Mouse (Mus musculus) heart, embryonic 15.5 days (tissue): ENCODE data around the gene Slc25a25. TPM values are rescaled to one million over a fixed set of nuclear protein-coding genes. Genes with fewer than 3 reads are reported as not detected.

ENCODE experiments used
- ATAC-seq: fragments of 200-750 bp; cut with Nextera tagmentation; replicated peaks from 2 replicates; pipeline ENCODE4 v1.8.0; 2017; ENCODE audit warnings: low read depth, moderate TSS enrichment; ENCODE audit not compliant: insufficient number of reproducible peaks, insufficient read depth, low FRiP score
- H3K27ac ChIP-seq: fragments of 300-500 bp; sonication (generic); 2 replicates; pipeline ENCODE4 v1.5.1; 2015; ENCODE audit warnings: mild to moderate bottlenecking, inconsistent platforms
- H3K27me3 ChIP-seq: fragments of 300-500 bp; sonication (generic); 2 replicates; pipeline ENCODE4 v1.6.1; 2015; ENCODE audit warnings: inconsistent platforms
- H3K36me3 ChIP-seq: fragments of 300-500 bp; sonication (generic); 2 replicates; pipeline ENCODE4 v1.6.1; 2015; ENCODE audit warnings: mild to moderate bottlenecking, inconsistent platforms
- H3K4me1 ChIP-seq: fragments of 300-500 bp; sonication (generic); replicated peaks from 2 replicates; pipeline ENCODE4 v1.6.1; 2015; ENCODE audit warnings: inconsistent platforms
- H3K4me2 ChIP-seq: fragments of 300-500 bp; sonication (generic); 2 replicates; pipeline ENCODE4 v1.6.1; 2015; ENCODE audit warnings: inconsistent platforms, mild to moderate bottlenecking, moderate library complexity
- H3K4me3 ChIP-seq: fragments of 300-500 bp; sonication (generic); 2 replicates; pipeline ENCODE4 v1.5.1; 2015; ENCODE audit warnings: mild to moderate bottlenecking, inconsistent platforms
- H3K9ac ChIP-seq: fragments of 300-500 bp; sonication (generic); 2 replicates; pipeline ENCODE4 v1.6.1; 2015; ENCODE audit warnings: mild to moderate bottlenecking, inconsistent platforms
- H3K9me3 ChIP-seq: fragments of 300-500 bp; sonication (generic); replicated peaks from 2 replicates; pipeline ENCODE4 v1.6.1; 2016; ENCODE audit warnings: inconsistent platforms
- WGBS: fragments of 180-500 bp; shearing (Covaris S2); methylation state at CpG from one replicate; pipeline ENCODE4 v1.1.7; 2015; ENCODE audit warnings: mixed read lengths; 5-methylcytosine and 5-hydroxymethylcytosine counted together
- polyA plus RNA-seq: library from polyadenylated mRNA; unstranded; fragments of >200 nt; fragmentation: Nextera tagmentation; extraction: Ambion mirVana; gene quantifications from 2 replicates; pipeline ENCODE4 v1.2.1, GENCODE M21; 2015

Gene Slc25a25
- polyA plus RNA-seq, 1 experiment from 2014 or later = 9.1 TPM

GRCm38 (mm10) chr2:32441550-32441949 is 9.7 kb downstream of the Slc25a25 start:
- Histone ChIP-seq H3K27ac (no peak overlapping the region), H3K9me3 (no peaks in the 10 kb centered on the region), H3K9ac (no peak overlapping the region), H3K4me1 (peaks cover 30% of the 10 kb centered on the region), H3K27me3 (no peaks in the 10 kb centered on the region), H3K36me3 (no peaks in the 10 kb centered on the region), H3K4me3 (no peak overlapping the region), H3K4me2 (no peak overlapping the region)
- 82% methylated on average over 2 of the region's 2 CpGs for WGBS
- no peak for ATAC-seq

DNA sequence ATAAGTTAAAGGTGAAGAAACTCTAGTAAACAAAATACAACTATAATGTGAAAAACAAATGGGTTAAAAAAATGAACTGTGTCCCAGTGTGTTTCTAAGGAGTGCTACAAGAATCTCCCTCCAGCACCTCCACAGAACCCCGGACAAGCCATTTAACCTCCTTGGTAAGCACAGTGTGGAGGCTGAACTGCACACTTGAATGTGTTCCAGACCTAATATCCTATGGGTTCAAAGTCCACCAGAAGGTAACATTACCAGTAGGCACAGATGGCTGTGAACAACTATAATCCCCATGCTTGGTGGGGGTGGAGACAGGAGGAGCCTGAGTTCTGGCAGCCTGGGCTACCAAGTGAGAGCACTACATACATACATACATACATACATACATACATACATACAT is 10.6 kb downstream of the Slc25a25 start:
- no peaks in the 10 kb centered on the region for H3K27me3 ChIP-seq
- H3K4me1 ChIP-seq = peaks cover 34% of the 10 kb centered on the region
- ATAC-seq = no peak
- H3K9me3 ChIP-seq = no peaks in the 10 kb centered on the region
- no peak overlapping the region for H3K4me2 ChIP-seq
- H3K36me3 ChIP-seq = no peaks in the 10 kb centered on the region
- H3K4me3 ChIP-seq = no peak overlapping the region
- 76% methylated on average over 1 of the region's 1 CpGs for WGBS
- no peak overlapping the region for H3K9ac ChIP-seq
- H3K27ac ChIP-seq = no peak overlapping the region

DNA sequence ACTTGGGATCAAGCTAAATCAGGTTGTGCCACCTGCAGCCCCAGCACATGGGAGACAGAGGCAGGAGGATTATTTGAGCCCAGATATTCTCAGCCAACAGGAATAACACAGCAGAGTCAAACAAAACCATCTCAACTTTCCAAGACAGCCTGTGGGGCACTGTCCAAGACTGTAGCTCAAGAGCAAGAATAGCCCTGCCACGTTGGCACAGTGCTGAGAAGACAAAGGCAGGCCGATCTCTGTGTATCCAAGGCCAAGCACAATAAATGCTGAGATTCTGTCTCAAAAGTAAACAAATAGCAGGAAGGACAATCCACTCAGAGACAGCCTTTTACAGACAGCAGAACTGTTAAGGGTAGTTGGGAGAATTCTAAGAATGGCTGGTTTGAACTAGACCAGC is 11.1 kb downstream of the Slc25a25 start:
- Histone ChIP-seq H3K9ac (no peak overlapping the region), H3K36me3 (no peaks in the 10 kb centered on the region), H3K4me3 (no peak overlapping the region), H3K9me3 (no peaks in the 10 kb centered on the region), H3K4me1 (peaks cover 34% of the 10 kb centered on the region), H3K4me2 (no peak overlapping the region), H3K27me3 (no peaks in the 10 kb centered on the region), H3K27ac (peak overlapping the region; percentile 5; the same call in 1 of the 2 replicates)
- WGBS = 51% methylated on average over 2 of the region's 2 CpGs
- no peak for ATAC-seq

DNA sequence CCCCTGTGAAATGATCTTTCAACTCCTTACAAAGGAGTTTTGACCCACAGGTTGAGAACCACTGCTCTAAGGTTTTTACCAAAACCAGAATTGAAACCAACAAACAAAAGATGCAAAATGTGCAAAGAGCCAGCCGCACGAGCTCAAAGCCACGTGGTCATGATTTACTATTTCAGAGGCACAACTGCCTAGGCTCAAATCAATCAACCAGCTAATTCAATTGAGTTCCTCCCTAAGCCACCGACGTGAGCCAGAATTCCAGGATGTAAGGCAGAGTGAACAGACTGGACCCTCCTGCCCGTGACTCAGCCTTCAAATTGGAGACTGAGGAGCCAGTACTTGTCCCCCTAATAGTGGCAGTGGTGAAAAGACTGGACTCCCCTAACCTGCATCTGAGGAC is 12.1 kb downstream of the Slc25a25 start:
- no peaks in the 10 kb centered on the region for H3K9me3 ChIP-seq
- H3K36me3 ChIP-seq = no peaks in the 10 kb centered on the region
- no peak overlapping the region for H3K27ac ChIP-seq
- no peak overlapping the region for H3K4me2 ChIP-seq
- 62% methylated on average over 6 of the region's 6 CpGs for WGBS
- H3K4me1 ChIP-seq = peaks cover 34% of the 10 kb centered on the region
- no peak for ATAC-seq
- H3K27me3 ChIP-seq = no peaks in the 10 kb centered on the region
- H3K4me3 ChIP-seq = no peak overlapping the region
- no peak overlapping the region for H3K9ac ChIP-seq

- Histone ChIP-seq H3K27ac (no peak overlapping the region), H3K36me3 (no peaks in the 10 kb centered on the region), H3K4me1 (peaks cover 34% of the 10 kb centered on the region), H3K4me2 (no peak overlapping the region), H3K9ac (no peak overlapping the region), H3K9me3 (no peaks in the 10 kb centered on the region), H3K27me3 (no peaks in the 10 kb centered on the region), H3K4me3 (no peak overlapping the region)
- ATAC-seq = no peak
- 83% methylated on average over 3 of the region's 3 CpGs for WGBS
Measured at GRCm38 (mm10) chr2:32438733-32439132, 12.5 kb downstream of the Slc25a25 start.

- H3K4me3 ChIP-seq = no peak overlapping the region
- ATAC-seq = no peak
- H3K4me1 ChIP-seq = peaks cover 34% of the 10 kb centered on the region
- H3K9me3 ChIP-seq = no peaks in the 10 kb centered on the region
- peak overlapping the region; percentile 80 for H3K27ac ChIP-seq
- 70% methylated on average over 2 of the region's 2 CpGs for WGBS
- H3K9ac ChIP-seq = no peak overlapping the region
- no peak overlapping the region for H3K4me2 ChIP-seq
- H3K36me3 ChIP-seq = no peaks in the 10 kb centered on the region
- no peaks in the 10 kb centered on the region for H3K27me3 ChIP-seq
Measured at GRCm38 (mm10) chr2:32437612-32438166, 13.6 kb downstream of the Slc25a25 start.

DNA sequence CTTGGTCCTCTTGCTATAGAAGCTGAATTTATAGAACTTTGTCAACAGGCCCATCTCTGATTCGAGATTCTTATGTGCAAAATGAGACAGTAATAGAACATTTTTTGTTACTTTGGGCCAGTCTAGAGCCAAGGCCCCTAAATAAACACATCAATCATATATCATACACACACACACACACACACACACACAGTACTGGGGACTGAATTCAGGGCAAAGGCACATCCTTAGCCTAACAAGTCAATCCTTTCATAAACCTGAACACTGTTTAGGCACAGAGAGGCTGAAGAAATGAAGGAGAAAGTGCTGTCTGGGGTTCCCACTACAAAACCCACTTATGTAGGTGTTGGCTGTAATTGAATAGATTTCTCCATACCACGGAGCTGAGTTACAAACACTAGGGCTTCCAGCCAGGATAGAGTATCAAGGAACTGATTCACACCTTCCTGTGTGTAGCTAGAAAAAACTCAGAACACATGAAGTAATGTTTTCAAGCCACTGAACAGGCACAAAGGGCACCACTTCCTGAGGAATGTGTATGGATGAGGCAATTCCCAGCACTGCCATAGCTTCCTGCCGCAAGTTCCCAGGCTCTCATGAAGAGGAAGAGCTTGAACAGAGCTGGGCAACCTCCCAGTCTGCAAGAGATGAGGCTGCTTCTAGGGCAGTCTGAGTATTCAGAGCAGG is 14.4 kb downstream of the Slc25a25 start:
- H3K9ac ChIP-seq = no peak overlapping the region
- 49% methylated on average over 3 of the region's 3 CpGs for WGBS
- no peaks in the 10 kb centered on the region for H3K9me3 ChIP-seq
- ATAC-seq = peak; percentile 83
- peak overlapping the region; percentile 80 for H3K27ac ChIP-seq
- no peak overlapping the region for H3K4me3 ChIP-seq
- H3K4me2 ChIP-seq = no peak overlapping the region
- peaks cover 34% of the 10 kb centered on the region for H3K4me1 ChIP-seq
- H3K36me3 ChIP-seq = no peaks in the 10 kb centered on the region
- H3K27me3 ChIP-seq = no peaks in the 10 kb centered on the region

GRCm38 (mm10) chr2:32430701-32431676 is 20.3 kb downstream of the Slc25a25 start:
- peak overlapping the region; percentile 43 for H3K4me3 ChIP-seq
- peak overlapping the region; percentile 63 for H3K4me2 ChIP-seq
- peak overlapping the region; percentile 63 for H3K27ac ChIP-seq
- peaks cover 27% of the 10 kb centered on the region for H3K4me1 ChIP-seq
- no peaks in the 10 kb centered on the region for H3K36me3 ChIP-seq
- 13% methylated on average over 18 of the region's 18 CpGs for WGBS
- no peaks in the 10 kb centered on the region for H3K9me3 ChIP-seq
- ATAC-seq = peak; percentile 83
- H3K9ac ChIP-seq = 0 out of 2 replicates have a peak overlapping the region, but pooled peaks have one; percentile 35
- H3K27me3 ChIP-seq = no peaks in the 10 kb centered on the region

GRCm38 (mm10) chr2:32429215-32429891 is 21.9 kb downstream of the Slc25a25 start:
- WGBS = 65% methylated on average over 4 of the region's 4 CpGs
- Histone ChIP-seq H3K4me3 (no peak overlapping the region), H3K4me2 (0 out of 2 replicates have a peak overlapping the region, but pooled peaks have one; percentile 12), H3K4me1 (peaks cover 37% of the 10 kb centered on the region), H3K9ac (no peak overlapping the region), H3K27me3 (no peaks in the 10 kb centered on the region), H3K36me3 (no peaks in the 10 kb centered on the region), H3K27ac (peak overlapping the region; percentile 24), H3K9me3 (no peaks in the 10 kb centered on the region)
- ATAC-seq = no peak

GRCm38 (mm10) chr2:32428262-32428722 is 23.0 kb downstream of the Slc25a25 start:
- Histone ChIP-seq H3K9me3 (no peaks in the 10 kb centered on the region), H3K4me2 (peak overlapping the region; percentile 12; the same call in 1 of the 2 replicates), H3K4me3 (no peak overlapping the region), H3K9ac (no peak overlapping the region), H3K27me3 (no peaks in the 10 kb centered on the region), H3K4me1 (peaks cover 47% of the 10 kb centered on the region), H3K36me3 (no peaks in the 10 kb centered on the region), H3K27ac (peak overlapping the region; percentile 24)
- ATAC-seq = no peak; the same call in 1 of the 2 replicates
- WGBS = 53% methylated on average over 8 of the region's 8 CpGs

DNA sequence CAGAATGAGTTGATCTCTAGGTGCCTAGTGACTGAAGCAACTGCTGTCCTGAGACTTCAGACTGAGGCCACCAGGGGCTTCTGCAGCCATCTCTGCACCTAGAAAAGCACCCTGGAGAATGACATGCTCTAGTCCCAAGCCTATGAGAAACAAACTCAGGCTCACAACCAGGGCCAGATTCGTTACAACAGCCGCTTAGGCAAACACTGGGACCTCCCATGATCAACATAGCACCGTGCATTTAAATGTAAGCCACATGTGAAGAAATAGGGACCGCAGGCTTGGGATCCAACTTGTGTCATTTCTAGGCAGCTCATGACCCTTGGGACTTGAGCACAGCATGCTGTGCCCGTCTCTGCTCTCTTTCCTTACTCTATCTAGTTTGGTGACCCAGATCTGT is 23.5 kb downstream of the Slc25a25 start:
- Histone ChIP-seq H3K27me3 (no peaks in the 10 kb centered on the region), H3K4me2 (no peak overlapping the region), H3K9me3 (no peaks in the 10 kb centered on the region), H3K36me3 (no peaks in the 10 kb centered on the region), H3K9ac (no peak overlapping the region), H3K27ac (peak overlapping the region; percentile 24; the same call in 1 of the 2 replicates), H3K4me1 (peaks cover 53% of the 10 kb centered on the region), H3K4me3 (no peak overlapping the region)
- no peak for ATAC-seq
- WGBS = 78% methylated on average over 5 of the region's 5 CpGs
